Mouse (Mus musculus) embryonic facial prominence, embryonic 11.5 days (tissue): ENCODE results near the gene Pde4b. TPM values are rescaled to one million over a fixed set of nuclear protein-coding genes. Genes with fewer than 3 reads are reported as not detected.

Experiments used
- ATAC-seq: fragments of 200-750 bp; cut with Nextera tagmentation; replicated peaks from 2 replicates; pipeline ENCODE4 v1.8.0; 2017; ENCODE audit warnings: low read depth; ENCODE audit not compliant: insufficient number of reproducible peaks, low FRiP score, low TSS enrichment
- DNase-seq: peaks from one replicate; pipeline ENCODE4 v3.0.0-alpha.2; 2015; ENCODE audit warnings: low spot score
- H3K27ac ChIP-seq: fragments of 300-500 bp; sonication (generic); replicated peaks from 2 replicates; pipeline ENCODE4 v1.5.1; 2014; ENCODE audit warnings: mild to moderate bottlenecking, low read depth, low read length, control low read depth
- H3K27me3 ChIP-seq: fragments of 300-500 bp; sonication (generic); 2 replicates; pipeline ENCODE4 v1.6.1; 2014; ENCODE audit warnings: mild to moderate bottlenecking, low read length, moderate library complexity, mixed read lengths; ENCODE audit not compliant: control insufficient read depth, insufficient read depth
- H3K36me3 ChIP-seq: fragments of 300-500 bp; sonication (generic); replicated peaks from 2 replicates; pipeline ENCODE4 v1.6.1; 2014; ENCODE audit warnings: low read depth, mild to moderate bottlenecking, low read length, moderate library complexity, mixed read lengths; ENCODE audit not compliant: control insufficient read depth, insufficient read depth
- H3K4me1 ChIP-seq: fragments of 300-500 bp; sonication (generic); 2 replicates; pipeline ENCODE4 v1.6.1; 2014; ENCODE audit warnings: low read length, mixed read lengths; ENCODE audit not compliant: control insufficient read depth, insufficient read depth
- H3K4me2 ChIP-seq: fragments of 300-500 bp; sonication (generic); 2 replicates; pipeline ENCODE4 v1.6.1; 2014; ENCODE audit warnings: low read depth, mild to moderate bottlenecking, control low read depth, low read length, moderate library complexity
- H3K4me3 ChIP-seq: fragments of 300-500 bp; sonication (generic); 2 replicates; pipeline ENCODE4 v1.5.1; 2014; ENCODE audit warnings: low read depth, low read length, control low read depth
- H3K9ac ChIP-seq: fragments of 300-500 bp; sonication (generic); replicated peaks from 2 replicates; pipeline ENCODE4 v1.6.1; 2014; ENCODE audit warnings: mild to moderate bottlenecking, control low read depth, low read length
- H3K9me3 ChIP-seq: fragments of 300-500 bp; sonication (generic); replicated peaks from 2 replicates; pipeline ENCODE4 v1.6.1; 2016; ENCODE audit warnings: mild to moderate bottlenecking, low read length, inconsistent platforms, mixed read lengths; ENCODE audit not compliant: control insufficient read depth
- WGBS: fragments of 180-500 bp; shearing (Covaris S2); extraction: QIAGEN DNeasy Blood & Tissue Kit; methylation state at CpG from one replicate; pipeline ENCODE4 v1.1.7; 2014; 5-methylcytosine and 5-hydroxymethylcytosine counted together
- polyA plus RNA-seq: library from polyadenylated mRNA; unstranded; fragments of >200 nt; fragmentation: Nextera tagmentation; extraction: Ambion mirVana; gene quantifications from 2 replicates; pipeline ENCODE4 v1.2.1, GENCODE M21; 2014

Gene Pde4b
- polyA plus RNA-seq, 1 experiment from 2014 or later = 10.3 TPM

DNA sequence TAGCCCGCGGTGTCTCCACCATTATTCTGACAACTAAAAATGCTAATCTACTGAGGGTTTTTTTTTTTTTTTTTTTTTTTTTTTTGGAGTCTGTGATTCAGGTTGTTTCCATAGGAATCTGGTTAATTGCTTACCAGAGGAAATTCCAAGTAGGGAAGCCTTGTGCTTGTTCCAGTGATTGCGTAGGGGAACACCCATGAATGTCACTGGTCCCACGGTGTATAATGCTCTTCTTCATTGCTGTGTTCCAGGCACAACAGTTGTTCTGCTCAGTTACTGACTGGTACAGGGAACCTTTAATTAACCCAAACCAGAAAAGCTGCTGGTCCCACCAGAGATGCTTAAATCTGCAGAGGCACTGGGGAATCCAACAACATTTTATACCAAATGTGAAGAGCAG lies 506.3 kb downstream of the Pde4b start:
- ATAC-seq (no peak), DNase-seq (no peak)
- Histone ChIP-seq H3K36me3 (no peaks in the 10 kb centered on the region; the same call in 1 of the 2 replicates), H3K4me2 (no peak overlapping the region), H3K9me3 (no peaks in the 10 kb centered on the region), H3K4me1 (peaks cover 2% of the 10 kb centered on the region; the same call in 1 of the 2 replicates), H3K4me3 (no peak overlapping the region), H3K9ac (no peak overlapping the region), H3K27me3 (no peaks in the 10 kb centered on the region), H3K27ac (no peak overlapping the region)
- 73% methylated on average over 4 of the region's 4 CpGs for WGBS

DNA sequence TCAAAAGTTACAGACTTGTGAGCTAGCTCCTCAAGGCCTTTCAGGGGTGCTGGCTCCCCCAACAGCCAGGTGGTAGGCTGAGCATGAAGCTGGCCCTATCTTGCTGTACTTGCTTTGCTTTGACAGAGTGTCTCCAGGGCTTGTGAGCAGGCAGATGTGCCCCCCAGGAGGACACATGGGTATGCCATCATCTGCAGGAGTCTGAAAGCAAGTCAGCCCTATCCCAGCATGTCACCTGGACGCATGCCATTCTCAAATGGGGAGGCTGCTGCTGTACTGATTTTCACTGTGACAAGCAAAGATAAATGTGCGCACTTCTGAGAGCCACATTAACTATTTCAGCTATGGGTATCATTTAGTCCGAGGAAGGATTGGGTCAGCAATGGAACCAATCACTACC lies 507.2 kb downstream of the Pde4b start:
- Histone ChIP-seq H3K4me1 (no peaks in the 10 kb centered on the region; the same call in 1 of the 2 replicates), H3K9me3 (no peaks in the 10 kb centered on the region), H3K4me2 (no peak overlapping the region), H3K4me3 (no peak overlapping the region), H3K27ac (no peak overlapping the region), H3K27me3 (no peaks in the 10 kb centered on the region), H3K9ac (no peak overlapping the region), H3K36me3 (no peaks in the 10 kb centered on the region; the same call in 1 of the 2 replicates)
- WGBS = 93% methylated on average over 3 of the region's 3 CpGs
- DNase-seq = no peak
- ATAC-seq = no peak

DNA sequence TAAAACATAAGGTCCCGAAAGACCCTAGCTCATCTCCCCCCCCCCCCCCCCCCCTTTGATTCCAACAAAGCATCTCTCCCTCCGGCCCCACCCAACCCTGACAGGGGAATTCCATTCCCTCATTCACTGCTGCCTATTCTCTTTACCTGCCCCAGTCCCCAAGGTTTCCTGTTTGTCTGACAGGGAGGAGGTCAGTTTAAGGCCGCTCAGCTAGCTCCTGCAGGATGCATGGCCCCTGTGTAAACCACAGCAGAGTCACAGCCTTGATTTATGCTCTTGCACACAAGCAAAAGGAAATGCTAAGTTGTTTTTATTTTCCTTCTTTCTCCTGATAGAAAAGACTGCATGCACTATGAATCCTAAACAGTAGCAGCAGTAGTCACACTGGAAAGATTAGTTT lies 516.6 kb downstream of the Pde4b start:
- Histone ChIP-seq H3K27ac (no peak overlapping the region), H3K9me3 (no peaks in the 10 kb centered on the region), H3K4me2 (no peak overlapping the region), H3K4me1 (no peaks in the 10 kb centered on the region), H3K4me3 (no peak overlapping the region), H3K27me3 (no peaks in the 10 kb centered on the region), H3K36me3 (no peaks in the 10 kb centered on the region), H3K9ac (no peak overlapping the region)
- DNase-seq (no peak), ATAC-seq (no peak)
- 62% methylated on average over 3 of the region's 3 CpGs for WGBS

DNA sequence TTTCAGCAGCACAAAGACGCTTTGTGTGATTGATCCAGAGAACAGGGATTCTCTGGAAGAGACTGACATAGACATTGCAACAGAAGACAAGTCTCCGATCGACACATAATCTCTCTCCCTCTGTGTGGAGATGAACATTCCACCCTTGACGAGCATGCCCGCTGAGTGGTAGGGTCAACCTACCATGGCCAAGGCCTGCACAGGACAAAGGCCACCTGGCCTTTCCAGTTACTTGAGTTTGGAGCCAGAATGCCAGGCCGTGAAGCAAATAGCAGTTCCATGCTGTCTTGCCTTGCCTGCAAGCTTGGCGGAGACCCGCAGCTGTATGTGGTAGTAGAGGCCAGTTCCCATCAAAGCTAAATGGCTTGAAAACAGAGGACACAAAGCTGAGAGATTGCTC lies 517.9 kb downstream of the Pde4b start:
- no peak for ATAC-seq
- no peak overlapping the region for H3K4me3 ChIP-seq
- no peaks in the 10 kb centered on the region for H3K4me1 ChIP-seq
- no peak overlapping the region for H3K27ac ChIP-seq
- H3K9ac ChIP-seq = no peak overlapping the region
- H3K27me3 ChIP-seq = no peaks in the 10 kb centered on the region
- 90% methylated on average over 8 of the region's 8 CpGs for WGBS
- H3K4me2 ChIP-seq = no peak overlapping the region
- no peak for DNase-seq
- no peaks in the 10 kb centered on the region for H3K9me3 ChIP-seq
- no peaks in the 10 kb centered on the region for H3K36me3 ChIP-seq

DNA sequence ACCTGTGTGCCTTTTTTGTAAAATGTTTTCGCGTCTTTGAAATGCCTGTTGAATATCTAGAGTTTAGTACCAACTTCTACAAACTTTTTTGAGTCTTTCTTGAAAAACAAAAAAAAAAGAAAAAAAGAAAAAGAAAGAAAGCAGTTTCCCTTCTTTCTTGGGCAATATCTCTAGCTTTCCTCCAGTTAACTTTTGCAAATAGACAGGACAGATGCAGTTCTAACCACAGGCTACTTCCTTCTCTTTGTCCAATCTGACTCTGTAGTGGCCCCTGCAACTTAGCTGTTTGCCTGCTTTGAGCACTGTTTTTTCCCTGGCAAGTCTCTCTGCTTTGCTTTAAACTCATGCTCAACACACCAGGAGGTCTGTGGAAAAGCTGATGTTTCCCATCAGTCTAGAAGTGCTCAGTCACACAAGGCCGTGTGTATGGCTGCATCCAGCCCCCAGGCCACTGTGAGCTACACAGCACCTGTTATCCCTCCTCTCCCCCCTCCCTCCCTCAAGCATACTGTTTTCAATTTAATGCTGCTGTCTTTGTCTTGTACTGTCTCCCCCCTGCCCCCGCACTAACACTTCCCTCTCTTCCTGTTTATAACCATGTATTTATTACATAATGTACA lies 518.5 kb downstream of the Pde4b start:
- H3K27ac ChIP-seq = no peak overlapping the region
- no peak overlapping the region for H3K9ac ChIP-seq
- no peaks in the 10 kb centered on the region for H3K27me3 ChIP-seq
- DNase-seq (no peak), ATAC-seq (no peak)
- WGBS = 79% methylated on average over 4 of the region's 4 CpGs
- no peak overlapping the region for H3K4me2 ChIP-seq
- H3K9me3 ChIP-seq = no peaks in the 10 kb centered on the region
- H3K4me3 ChIP-seq = no peak overlapping the region
- no peaks in the 10 kb centered on the region for H3K36me3 ChIP-seq
- H3K4me1 ChIP-seq = no peaks in the 10 kb centered on the region

DNA sequence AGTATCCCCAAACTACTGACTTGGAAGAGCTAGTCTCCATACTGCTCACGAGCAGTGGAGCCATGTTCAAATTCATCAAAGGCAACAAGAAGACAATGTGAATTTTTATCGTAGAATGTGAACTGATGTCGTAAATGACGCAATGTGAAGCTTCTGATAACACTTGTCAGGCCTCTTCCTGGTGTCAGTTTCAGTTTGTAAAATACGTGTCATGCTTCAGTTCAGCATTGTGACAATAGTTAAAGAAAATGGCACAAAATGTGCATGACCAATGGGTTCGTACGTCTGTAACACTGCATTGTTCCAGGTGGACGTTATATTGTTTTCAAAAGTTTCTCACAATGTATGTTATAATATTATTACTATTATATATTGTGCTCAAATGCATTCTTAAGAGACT lies 519.5 kb downstream of the Pde4b start:
- no peaks in the 10 kb centered on the region for H3K9me3 ChIP-seq
- ATAC-seq (no peak), DNase-seq (no peak)
- H3K27me3 ChIP-seq = no peaks in the 10 kb centered on the region
- no peak overlapping the region for H3K9ac ChIP-seq
- no peak overlapping the region for H3K4me2 ChIP-seq
- H3K4me3 ChIP-seq = no peak overlapping the region
- H3K36me3 ChIP-seq = no peaks in the 10 kb centered on the region
- no peak overlapping the region for H3K27ac ChIP-seq
- H3K4me1 ChIP-seq = no peaks in the 10 kb centered on the region
- 91% methylated on average over 8 of the region's 8 CpGs for WGBS

DNA sequence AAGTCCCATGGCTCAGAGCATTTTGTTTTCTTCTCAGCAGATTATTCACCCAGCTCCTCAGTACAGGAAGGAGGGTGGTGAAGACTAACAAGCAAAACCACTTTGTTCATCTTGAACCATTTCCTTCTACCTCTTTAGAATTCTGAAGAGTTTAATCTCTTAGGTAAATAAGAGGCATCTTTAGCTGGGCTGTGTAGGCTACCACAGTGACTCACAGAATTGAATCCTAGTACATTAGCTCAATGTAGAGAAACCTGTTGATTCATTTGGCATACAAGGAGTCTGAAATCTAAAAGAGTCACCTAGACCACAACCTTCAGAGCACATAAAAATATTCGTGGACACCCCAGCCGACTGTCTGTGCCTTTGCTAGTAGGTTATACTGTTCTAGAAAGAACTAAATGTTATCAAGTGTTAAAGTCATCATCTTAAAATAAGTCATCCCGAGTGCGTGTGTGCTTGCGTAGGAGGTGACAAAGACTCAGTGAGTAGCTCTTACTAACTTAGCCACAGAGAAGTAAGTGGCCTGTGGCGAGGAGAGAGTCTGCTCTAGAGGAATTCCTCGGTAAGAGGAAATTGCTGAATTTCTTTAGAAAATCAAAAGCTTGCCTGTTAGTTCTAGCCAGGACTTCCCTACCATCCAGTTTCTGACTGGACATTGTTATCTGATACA lies 520.5 kb downstream of the Pde4b start:
- H3K27ac ChIP-seq = no peak overlapping the region
- H3K4me2 ChIP-seq = no peak overlapping the region
- ATAC-seq = no peak
- DNase-seq = no peak
- 94% methylated on average over 7 of the region's 7 CpGs for WGBS
- no peaks in the 10 kb centered on the region for H3K36me3 ChIP-seq
- H3K9ac ChIP-seq = no peak overlapping the region
- no peaks in the 10 kb centered on the region for H3K4me1 ChIP-seq
- no peak overlapping the region for H3K4me3 ChIP-seq
- H3K9me3 ChIP-seq = no peaks in the 10 kb centered on the region
- no peaks in the 10 kb centered on the region for H3K27me3 ChIP-seq

DNA sequence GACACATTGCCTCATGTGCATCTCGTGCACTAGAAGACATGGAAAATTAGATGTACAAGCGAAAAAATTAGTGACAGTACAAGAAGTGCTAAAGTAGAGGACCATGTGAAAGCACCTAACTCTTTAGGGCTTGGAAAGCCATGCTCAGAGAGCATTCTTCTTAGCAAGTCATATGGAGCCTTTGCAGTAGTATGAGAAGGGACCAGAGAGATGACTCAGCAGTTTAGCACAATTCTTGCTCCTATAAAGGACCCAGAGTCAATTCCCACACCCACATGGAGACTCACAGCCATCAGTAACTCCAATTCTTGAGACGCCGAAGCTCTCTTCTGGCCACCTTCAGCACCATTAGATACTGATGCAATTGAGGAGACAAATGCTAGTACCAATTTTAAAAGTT lies 525.3 kb downstream of the Pde4b start:
- no peaks in the 10 kb centered on the region for H3K9me3 ChIP-seq
- H3K36me3 ChIP-seq = no peaks in the 10 kb centered on the region
- no peaks in the 10 kb centered on the region for H3K4me1 ChIP-seq
- H3K27me3 ChIP-seq = no peaks in the 10 kb centered on the region
- no peak overlapping the region for H3K9ac ChIP-seq
- DNase-seq (no peak), ATAC-seq (no peak)
- 90% methylated on average over 4 of the region's 4 CpGs for WGBS
- H3K4me3 ChIP-seq = no peak overlapping the region
- no peak overlapping the region for H3K4me2 ChIP-seq
- H3K27ac ChIP-seq = no peak overlapping the region
